Mouse (Mus musculus) embryonic fibroblast, embryonic 13.5 days (primary cell): ENCODE results near the gene Hoxc4. TPM values are rescaled to one million over a fixed set of nuclear protein-coding genes. Genes with fewer than 3 reads are reported as not detected.

ENCODE experiments used
- H3K27ac ChIP-seq: 2 replicates; pipeline ENCODE4 v1.5.1; 2012; ENCODE audit warnings: low read length, control low read depth, inconsistent platforms; ENCODE audit not compliant: insufficient read depth
- H3K4me1 ChIP-seq: 2 replicates; pipeline ENCODE4 v1.6.1; 2011; ENCODE audit warnings: low read length; ENCODE audit not compliant: control insufficient read depth, insufficient read depth
- H3K4me3 ChIP-seq: 2 replicates; pipeline ENCODE4 v1.5.1; 2011; ENCODE audit warnings: mild to moderate bottlenecking, control low read depth, low read length; ENCODE audit not compliant: insufficient read depth
- CTCF ChIP-seq: IDR thresholded peaks from 2 replicates; pipeline ENCODE4 v1.5.1; 2011; ENCODE audit warnings: mild to moderate bottlenecking, control low read depth, low read length, moderate library complexity, borderline replicate concordance; ENCODE audit not compliant: insufficient read depth
- POLR2A ChIP-seq: IDR thresholded peaks from 2 replicates; pipeline ENCODE4 v1.6.1; 2011; ENCODE audit warnings: low read depth, mild to moderate bottlenecking, control low read depth, low read length, moderate library complexity
- polyA plus RNA-seq: library from polyadenylated mRNA; stranded (reverse); fragments of >200 nt; gene quantifications from 2 replicates; pipeline ENCODE4 v1.2.4, GENCODE M21; 2011; ENCODE audit warnings: low read depth; ENCODE audit not compliant: missing spikeins, insufficient read length

Hoxc4 gene
- polyA plus RNA-seq, 1 experiment, result 12.6 TPM

- H3K4me1 ChIP-seq, result no peaks in the 10 kb centered on the region; the same call in 1 of the 2 replicates
- TF ChIP-seq CTCF (no peak), POLR2A (no peak)
These were observed 2.8 kb downstream of the Hoxc4 start for GRCm38 (mm10) chr15:103021544-103021943.

GRCm38 (mm10) chr15:103024131-103024530, 5.4 kb downstream of the Hoxc4 start:
- Histone ChIP-seq H3K4me3 (no peak overlapping the region), H3K4me1 (peaks cover 3% of the 10 kb centered on the region; the same call in 1 of the 2 replicates), H3K27ac (no peak overlapping the region)
- TF ChIP-seq POLR2A (no peak), CTCF (no peak)

More at GRCm38 (mm10) chr15:103021544-103021943, 2.8 kb downstream of the Hoxc4 start:
- Histone ChIP-seq H3K27ac (no peak overlapping the region), H3K4me3 (no peak overlapping the region)

GRCm38 (mm10) chr15:103027266-103028235, 8.8 kb downstream of the Hoxc4 start:
- Histone ChIP-seq H3K4me3 (peak overlapping the region; percentile 29), H3K27ac (peak overlapping the region; percentile 69), H3K4me1 (peaks cover 3% of the 10 kb centered on the region)
- TF ChIP-seq CTCF (no peak), POLR2A (0 out of 2 replicates have a peak, but pooled peaks have one; percentile 3)

DNA sequence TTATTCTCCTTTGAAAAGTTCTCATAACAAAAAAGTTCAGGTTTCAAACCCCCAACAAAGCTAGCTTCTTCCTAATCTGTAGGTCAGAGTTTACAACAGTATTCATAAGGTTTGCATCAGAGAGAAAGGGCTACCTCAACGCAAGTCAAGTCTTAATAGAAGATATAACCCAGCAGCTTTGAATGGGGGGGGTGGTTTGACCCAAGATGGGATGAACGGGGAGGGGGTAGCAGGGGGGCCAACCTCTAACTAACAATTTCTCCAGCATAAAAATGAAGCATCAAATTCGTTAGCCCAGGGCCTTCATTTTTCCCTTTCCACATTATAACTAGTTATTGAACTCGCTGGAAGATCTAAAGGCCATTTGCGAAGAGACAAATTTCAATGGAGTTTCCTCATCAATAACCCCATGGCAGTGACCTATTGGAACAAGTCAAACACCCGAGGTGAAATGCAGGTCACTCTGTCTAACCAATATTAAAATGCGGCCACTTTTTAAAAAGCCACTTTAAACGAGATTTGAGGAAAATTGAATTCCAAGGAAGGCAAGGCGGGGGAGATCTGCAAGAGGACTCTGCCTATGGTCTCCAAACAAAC, 10.3 kb downstream of the Hoxc4 start:
- TF ChIP-seq POLR2A (no peak), CTCF (no peak)
- Histone ChIP-seq H3K27ac (no peak overlapping the region; the same call in 1 of the 2 replicates), H3K4me1 (peaks cover 5% of the 10 kb centered on the region), H3K4me3 (no peak overlapping the region)

DNA sequence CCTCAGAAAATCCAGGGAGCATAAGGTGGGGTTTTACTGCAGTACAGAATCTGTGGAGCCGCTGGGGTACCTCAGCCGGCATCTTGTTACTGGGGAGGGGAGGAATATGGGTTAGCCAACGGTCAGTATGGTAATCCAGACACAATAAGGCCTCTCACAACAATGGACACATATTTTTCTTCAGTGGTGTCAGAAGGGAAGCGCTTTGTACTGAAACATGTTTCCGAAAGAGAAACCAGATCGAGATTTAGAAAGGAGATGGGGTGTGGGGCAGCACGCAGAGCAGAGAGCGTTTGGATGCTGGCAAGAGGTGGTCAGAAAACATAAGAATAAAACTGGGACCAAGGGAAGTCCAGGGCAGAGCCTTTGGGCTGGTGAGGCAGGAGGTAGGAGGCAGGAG, 11.4 kb downstream of the Hoxc4 start:
- no peak overlapping the region for H3K27ac ChIP-seq
- H3K4me1 ChIP-seq, result peaks cover 5% of the 10 kb centered on the region
- H3K4me3 ChIP-seq, result no peak overlapping the region
- TF ChIP-seq POLR2A (no peak), CTCF (no peak)

DNA sequence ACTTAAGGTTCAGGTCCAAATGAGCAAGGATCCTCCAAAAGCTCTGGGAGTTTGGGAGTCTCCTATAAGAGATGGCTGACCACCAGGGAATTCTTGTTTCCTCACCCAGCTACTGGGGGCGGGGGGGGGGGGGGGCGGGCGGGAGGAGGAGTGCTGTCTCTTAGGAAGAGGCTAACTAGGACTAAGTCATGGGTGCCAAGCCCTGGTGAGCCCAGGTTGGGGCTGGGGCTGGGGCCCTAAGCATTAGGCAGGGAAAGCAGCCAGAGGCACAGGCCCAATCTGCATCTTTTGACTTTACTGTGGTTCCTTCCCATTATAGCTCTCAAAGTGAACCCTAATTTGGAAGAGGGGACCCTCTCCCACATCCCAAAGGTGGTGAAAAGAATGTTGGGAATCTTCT, 13.4 kb downstream of the Hoxc4 start:
- Histone ChIP-seq H3K4me3 (no peak overlapping the region), H3K27ac (peak overlapping the region; percentile 42; the same call in 1 of the 2 replicates), H3K4me1 (peaks cover 5% of the 10 kb centered on the region)
- TF ChIP-seq POLR2A (no peak), CTCF (no peak)

GRCm38 (mm10) chr15:103032646-103033575, 14.2 kb downstream of the Hoxc4 start:
- peaks cover 5% of the 10 kb centered on the region for H3K4me1 ChIP-seq
- H3K27ac ChIP-seq, result peak overlapping the region; percentile 38; the same call in 1 of the 2 replicates
- no peak overlapping the region for H3K4me3 ChIP-seq
- no peak for TF ChIP-seq POLR2A
- no peak for TF ChIP-seq CTCF

DNA sequence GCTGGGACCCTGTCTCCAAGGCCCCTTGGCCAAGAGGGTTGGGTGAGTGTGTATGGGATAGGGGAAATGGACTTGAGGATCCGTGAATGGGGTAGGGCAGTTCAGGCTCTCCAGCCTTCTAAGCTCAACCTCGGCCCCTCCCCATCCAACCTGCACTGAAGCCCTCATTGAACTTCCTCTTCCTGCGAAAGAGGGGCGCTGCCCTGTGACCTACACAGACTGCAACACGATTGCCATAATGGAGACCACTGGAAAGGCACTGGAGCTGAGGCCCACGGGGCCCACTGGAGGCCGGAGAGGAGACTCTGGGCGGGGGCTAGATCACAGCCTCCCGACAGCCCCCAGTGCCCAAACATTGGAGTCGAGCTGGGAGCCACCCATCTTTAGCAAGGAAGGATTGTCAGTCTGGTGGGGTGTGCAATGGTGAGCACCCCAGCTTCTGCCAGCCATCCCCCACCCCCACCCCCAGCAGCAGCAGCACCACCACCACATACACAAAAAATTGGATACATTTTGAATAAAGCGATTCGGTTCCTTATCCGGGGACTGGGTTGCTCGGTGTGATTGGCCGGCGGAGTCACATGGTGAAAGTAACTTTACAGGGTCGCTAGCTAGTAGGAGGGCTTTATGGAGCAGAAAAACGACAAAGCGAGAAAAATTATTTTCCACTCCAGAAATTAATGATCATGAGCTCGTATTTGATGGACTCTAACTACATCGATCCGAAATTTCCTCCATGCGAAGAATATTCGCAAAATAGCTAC, 15.5 kb downstream of the Hoxc4 start:
- Histone ChIP-seq H3K4me3 (peak overlapping the region; percentile 36), H3K27ac (peak overlapping the region; percentile 39; the same call in 1 of the 2 replicates), H3K4me1 (peaks cover 5% of the 10 kb centered on the region)
- no peak for TF ChIP-seq POLR2A
- no peak for TF ChIP-seq CTCF
